Mouse (Mus musculus) embryonic fibroblast, embryonic 13.5 days (primary cell): ENCODE measurements around the gene Wdr70.

Experiments
- CTCF ChIP-seq: IDR thresholded peaks from 2 replicates; pipeline ENCODE4 v1.5.1; 2011; ENCODE audit warnings: mild to moderate bottlenecking, control low read depth, low read length, moderate library complexity, borderline replicate concordance; ENCODE audit not compliant: insufficient read depth
- POLR2A ChIP-seq: IDR thresholded peaks from 2 replicates; pipeline ENCODE4 v1.6.1; 2011; ENCODE audit warnings: low read depth, mild to moderate bottlenecking, control low read depth, low read length, moderate library complexity

DNA sequence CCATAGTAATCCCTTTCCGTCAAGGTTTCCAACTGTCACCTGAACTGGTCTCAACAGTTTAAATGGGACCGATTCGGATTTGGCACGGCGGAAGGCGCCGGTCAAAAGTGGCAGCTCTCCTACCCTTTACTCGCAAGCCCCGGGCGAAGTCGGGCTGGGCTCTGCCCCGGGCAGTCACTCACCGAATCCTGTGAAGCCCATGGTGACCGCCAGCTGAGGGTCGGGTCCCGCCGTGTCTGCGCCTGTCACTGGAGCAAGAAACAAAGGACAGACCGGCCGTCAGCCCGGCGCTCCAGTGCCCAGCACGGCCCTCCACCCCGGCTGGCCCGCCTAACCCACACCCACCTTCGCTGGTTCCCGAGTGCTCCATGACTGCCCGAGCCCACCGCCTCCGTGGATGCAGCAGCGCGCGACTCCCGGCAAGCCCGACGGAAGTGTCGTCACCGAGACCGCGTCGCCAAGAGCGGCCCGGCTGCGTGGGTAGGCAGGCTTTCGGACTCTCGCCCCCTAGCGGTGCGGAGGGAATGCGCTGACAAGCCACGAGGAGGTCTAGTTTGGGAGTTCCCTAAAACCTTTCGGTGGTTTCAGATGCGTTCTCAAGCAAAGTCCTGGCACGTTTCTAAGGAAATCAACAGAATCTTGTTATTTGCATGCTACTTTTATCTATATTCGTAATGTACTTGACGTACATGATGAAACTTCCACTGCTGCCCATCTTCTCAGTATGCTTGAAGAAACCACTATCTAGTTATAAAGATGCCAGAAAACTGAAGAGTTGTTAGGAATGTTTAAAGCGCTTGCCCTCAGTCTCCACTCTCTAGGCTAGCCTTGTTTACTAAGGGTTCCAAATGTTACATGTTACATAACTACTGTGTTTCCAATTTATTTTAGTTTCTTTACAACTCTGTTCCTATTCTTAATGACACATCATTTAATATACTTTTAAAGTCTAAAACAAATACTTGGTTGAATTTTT is at the start of gene Wdr70:
- peak; percentile 96 for TF ChIP-seq CTCF
- peak; percentile 84 for TF ChIP-seq POLR2A
